Mouse (Mus musculus): Measurements from ENCODE around the gene Gm8947. TPM values are rescaled to one million over a fixed set of nuclear protein-coding genes. Genes with fewer than 3 reads are reported as not detected.
"Not testable (repeated sequence)": the region's sequence is repeated elsewhere in the genome, so short reads cannot be mapped to it uniquely, and the experiment has no call there.

The Gm8947 gene
- under 1 TPM in 1 of 2 experiments, not detected in 1; 0.20 TPM for total RNA-seq (2021)
- long read RNA-seq, experiment 1: 0 reads
- long read RNA-seq, experiment 2: 0 reads

- DNase-seq; intact Hi-C loops (cut with DNase I; ENCODE audit: low total_unique reads): not testable (repeated sequence)
Measured at GRCm38 (mm10) chr1:151192075-151192474, at the start of gene Gm8947. Gm8947 (plus strand) TSS chr1:151192376.

- DNase-seq: no peak
- intact Hi-C loops (cut with DNase I; ENCODE audit: low total_unique reads): no loop called here
Measured at GRCm38 (mm10) chr1:151144471-151145146, 47.6 kb upstream of the Gm8947 start.

- intact Hi-C loops (cut with DNase I; ENCODE audit: low total_unique reads): no loop called here
- no peak for DNase-seq
Measured at GRCm38 (mm10) chr1:151147801-151148200, 44.4 kb upstream of the Gm8947 start.

GRCm38 (mm10) chr1:151150211-151150610 is 42.0 kb upstream of the Gm8947 start:
- DNase-seq: no peak
- intact Hi-C loops (cut with DNase I; ENCODE audit: low total_unique reads): no loop called here

- intact Hi-C loops (cut with DNase I; ENCODE audit: low total_unique reads): no loop called here
Measured at GRCm38 (mm10) chr1:151151089-151151488, 41.1 kb upstream of the Gm8947 start.

GRCm38 (mm10) chr1:151153056-151153652 is 39.0 kb upstream of the Gm8947 start:
- intact Hi-C loops (cut with DNase I; ENCODE audit: low total_unique reads): no loop called here
- no peak for DNase-seq

More at GRCm38 (mm10) chr1:151151089-151151488, 41.1 kb upstream of the Gm8947 start:
- DNase-seq: no peak

- DNase-seq; intact Hi-C loops (cut with DNase I; ENCODE audit: low total_unique reads): not testable (repeated sequence)
Measured at GRCm38 (mm10) chr1:151154131-151154530, 38.0 kb upstream of the Gm8947 start.

GRCm38 (mm10) chr1:151156129-151156528 is 36.0 kb upstream of the Gm8947 start:
- intact Hi-C loops (cut with DNase I; ENCODE audit: low total_unique reads): no loop called here
- no peak for DNase-seq

GRCm38 (mm10) chr1:151156777-151157632 is 35.2 kb upstream of the Gm8947 start:
- intact Hi-C loops (cut with DNase I; ENCODE audit: low total_unique reads): no loop called here
- no peak for DNase-seq

GRCm38 (mm10) chr1:151157963-151158856 is 34.0 kb upstream of the Gm8947 start:
- intact Hi-C loops (cut with DNase I; ENCODE audit: low total_unique reads): no loop called here

GRCm38 (mm10) chr1:151158857-151159510 is 33.2 kb upstream of the Gm8947 start:
- intact Hi-C loops (cut with DNase I; ENCODE audit: low total_unique reads): no loop called here
- no peak for DNase-seq

More at GRCm38 (mm10) chr1:151157963-151158856, 34.0 kb upstream of the Gm8947 start:
- DNase-seq: no peak

GRCm38 (mm10) chr1:151166031-151166430 is 26.1 kb upstream of the Gm8947 start:
- intact Hi-C loops (cut with DNase I; ENCODE audit: low total_unique reads): no loop called here
- no peak for DNase-seq

- no peak for DNase-seq
- intact Hi-C loops (cut with DNase I; ENCODE audit: low total_unique reads): no loop called here
Measured at GRCm38 (mm10) chr1:151167297-151168047, 24.7 kb upstream of the Gm8947 start.

- intact Hi-C loops (cut with DNase I; ENCODE audit: low total_unique reads): no loop called here
- DNase-seq: no peak
Measured at GRCm38 (mm10) chr1:151168637-151169036, 23.5 kb upstream of the Gm8947 start.

- intact Hi-C loops (cut with DNase I; ENCODE audit: low total_unique reads): no loop called here
- no peak for DNase-seq
Measured at GRCm38 (mm10) chr1:151171572-151172461, 20.4 kb upstream of the Gm8947 start.

GRCm38 (mm10) chr1:151177030-151177936 is 14.9 kb upstream of the Gm8947 start:
- intact Hi-C loops (cut with DNase I; ENCODE audit: low total_unique reads): no loop called here
- DNase-seq: no peak

Data from gastrocnemius, postnatal 14 days (tissue).